Mouse (Mus musculus) embryonic facial prominence, embryonic 11.5 days (tissue): Measurements from ENCODE around the gene Akap13. TPM values are rescaled to one million over a fixed set of nuclear protein-coding genes. Genes with fewer than 3 reads are reported as not detected.

ENCODE experiments used
- ATAC-seq: fragments of 200-750 bp; cut with Nextera tagmentation; replicated peaks from 2 replicates; pipeline ENCODE4 v1.8.0; 2017; ENCODE audit warnings: low read depth; ENCODE audit not compliant: insufficient number of reproducible peaks, low FRiP score, low TSS enrichment
- DNase-seq: peaks from one replicate; pipeline ENCODE4 v3.0.0-alpha.2; 2015; ENCODE audit warnings: low spot score
- H3K27ac ChIP-seq: fragments of 300-500 bp; sonication (generic); replicated peaks from 2 replicates; pipeline ENCODE4 v1.5.1; 2014; ENCODE audit warnings: mild to moderate bottlenecking, low read depth, low read length, control low read depth
- H3K27me3 ChIP-seq: fragments of 300-500 bp; sonication (generic); 2 replicates; pipeline ENCODE4 v1.6.1; 2014; ENCODE audit warnings: mild to moderate bottlenecking, low read length, moderate library complexity, mixed read lengths; ENCODE audit not compliant: control insufficient read depth, insufficient read depth
- H3K36me3 ChIP-seq: fragments of 300-500 bp; sonication (generic); replicated peaks from 2 replicates; pipeline ENCODE4 v1.6.1; 2014; ENCODE audit warnings: low read depth, mild to moderate bottlenecking, low read length, moderate library complexity, mixed read lengths; ENCODE audit not compliant: control insufficient read depth, insufficient read depth
- H3K4me1 ChIP-seq: fragments of 300-500 bp; sonication (generic); 2 replicates; pipeline ENCODE4 v1.6.1; 2014; ENCODE audit warnings: low read length, mixed read lengths; ENCODE audit not compliant: control insufficient read depth, insufficient read depth
- H3K4me2 ChIP-seq: fragments of 300-500 bp; sonication (generic); 2 replicates; pipeline ENCODE4 v1.6.1; 2014; ENCODE audit warnings: low read depth, mild to moderate bottlenecking, control low read depth, low read length, moderate library complexity
- H3K4me3 ChIP-seq: fragments of 300-500 bp; sonication (generic); 2 replicates; pipeline ENCODE4 v1.5.1; 2014; ENCODE audit warnings: low read depth, low read length, control low read depth
- H3K9ac ChIP-seq: fragments of 300-500 bp; sonication (generic); replicated peaks from 2 replicates; pipeline ENCODE4 v1.6.1; 2014; ENCODE audit warnings: mild to moderate bottlenecking, control low read depth, low read length
- H3K9me3 ChIP-seq: fragments of 300-500 bp; sonication (generic); replicated peaks from 2 replicates; pipeline ENCODE4 v1.6.1; 2016; ENCODE audit warnings: mild to moderate bottlenecking, low read length, inconsistent platforms, mixed read lengths; ENCODE audit not compliant: control insufficient read depth
- WGBS: fragments of 180-500 bp; shearing (Covaris S2); extraction: QIAGEN DNeasy Blood & Tissue Kit; methylation state at CpG from one replicate; pipeline ENCODE4 v1.1.7; 2014; 5-methylcytosine and 5-hydroxymethylcytosine counted together
- polyA plus RNA-seq: library from polyadenylated mRNA; unstranded; fragments of >200 nt; fragmentation: Nextera tagmentation; extraction: Ambion mirVana; gene quantifications from 2 replicates; pipeline ENCODE4 v1.2.1, GENCODE M21; 2014

The Akap13 gene
- polyA plus RNA-seq, 1 experiment from 2014 or later = 37.9 TPM

DNA sequence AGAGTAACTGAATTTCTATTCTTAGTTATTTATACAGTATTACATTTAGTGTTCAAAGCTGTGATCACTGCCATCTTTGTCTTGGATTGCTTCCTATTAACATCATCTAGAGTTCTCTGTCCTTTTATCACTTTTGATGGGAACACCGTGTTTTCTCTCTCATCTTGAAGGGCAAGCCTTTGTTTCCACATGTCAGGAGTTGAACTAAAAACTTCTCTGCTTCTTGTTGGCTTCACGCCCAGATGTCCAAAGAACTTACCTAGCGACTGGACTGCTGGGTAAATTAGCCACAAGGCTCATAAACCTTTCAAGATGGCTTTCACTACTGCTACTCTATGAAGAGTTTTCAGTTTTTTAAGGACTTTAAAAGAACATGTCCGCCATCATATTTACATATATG, 165.6 kb downstream of the Akap13 start:
- H3K36me3 ChIP-seq = no peaks in the 10 kb centered on the region
- no peak overlapping the region for H3K27ac ChIP-seq
- DNase-seq = no peak
- no peak overlapping the region for H3K4me2 ChIP-seq
- no peak for ATAC-seq
- WGBS = 93% methylated on average over 4 of the region's 4 CpGs
- no peaks in the 10 kb centered on the region for H3K27me3 ChIP-seq
- no peaks in the 10 kb centered on the region for H3K4me1 ChIP-seq
- no peaks in the 10 kb centered on the region for H3K9me3 ChIP-seq
- H3K9ac ChIP-seq = no peak overlapping the region
- no peak overlapping the region for H3K4me3 ChIP-seq

DNA sequence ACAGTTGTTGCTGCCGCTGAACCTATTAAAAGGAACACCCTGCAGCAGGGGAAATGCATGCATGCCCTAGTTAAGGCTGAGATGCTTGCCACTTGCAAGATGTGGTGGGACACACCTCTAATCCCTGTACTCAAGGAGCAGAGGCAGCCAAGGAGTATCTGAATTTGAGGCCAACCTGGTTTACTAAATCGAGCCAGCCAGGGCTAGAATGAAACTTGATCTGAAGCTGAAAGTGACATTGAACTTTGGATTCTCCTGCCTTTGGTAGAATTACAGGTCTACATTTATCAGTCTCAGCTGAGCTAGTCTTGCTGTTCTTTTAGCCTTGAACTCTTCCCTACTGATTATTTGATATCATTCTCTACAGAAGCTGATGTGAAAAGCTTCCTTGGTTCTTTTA, 172.5 kb downstream of the Akap13 start:
- Histone ChIP-seq H3K9ac (no peak overlapping the region), H3K4me1 (no peaks in the 10 kb centered on the region), H3K27ac (no peak overlapping the region), H3K4me2 (no peak overlapping the region), H3K36me3 (no peaks in the 10 kb centered on the region), H3K27me3 (no peaks in the 10 kb centered on the region), H3K9me3 (no peaks in the 10 kb centered on the region), H3K4me3 (no peak overlapping the region)
- 58% methylated on average over 2 of the region's 2 CpGs for WGBS
- DNase-seq (no peak), ATAC-seq (no peak)

DNA sequence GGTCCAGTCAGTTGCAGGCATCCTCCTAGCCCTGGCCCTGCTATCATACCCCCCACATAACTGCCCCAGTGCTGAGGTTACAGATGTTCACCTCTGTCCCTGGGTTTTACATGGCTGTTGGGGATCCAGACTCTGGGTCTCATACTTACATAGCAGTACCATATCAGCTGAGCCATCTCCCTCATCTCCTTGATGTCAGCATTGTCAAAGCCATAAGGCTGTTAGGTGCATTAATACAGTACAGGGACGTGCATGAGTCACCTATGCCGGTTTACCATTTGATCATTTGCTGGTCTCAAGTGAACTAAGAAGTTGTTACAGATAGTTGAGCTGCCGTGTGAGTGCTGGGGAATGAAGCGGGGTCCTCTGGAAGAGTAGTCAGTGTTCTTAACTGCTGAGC, 174.3 kb downstream of the Akap13 start:
- Histone ChIP-seq H3K27ac (no peak overlapping the region), H3K9ac (no peak overlapping the region), H3K9me3 (no peaks in the 10 kb centered on the region), H3K4me1 (no peaks in the 10 kb centered on the region), H3K4me3 (no peak overlapping the region), H3K4me2 (no peak overlapping the region), H3K27me3 (no peaks in the 10 kb centered on the region), H3K36me3 (no peaks in the 10 kb centered on the region)
- WGBS = 88% methylated on average over 4 of the region's 4 CpGs
- DNase-seq (no peak), ATAC-seq (no peak)

GRCm38 (mm10) chr7:75632941-75633340, 177.6 kb downstream of the Akap13 start:
- ATAC-seq (no peak), DNase-seq (no peak)
- H3K27ac ChIP-seq = no peak overlapping the region
- no peak overlapping the region for H3K4me2 ChIP-seq
- no peaks in the 10 kb centered on the region for H3K9me3 ChIP-seq
- no peaks in the 10 kb centered on the region for H3K27me3 ChIP-seq
- no peak overlapping the region for H3K9ac ChIP-seq
- no peaks in the 10 kb centered on the region for H3K36me3 ChIP-seq
- WGBS = 80% methylated on average over 3 of the region's 3 CpGs
- H3K4me3 ChIP-seq = no peak overlapping the region
- H3K4me1 ChIP-seq = no peaks in the 10 kb centered on the region

DNA sequence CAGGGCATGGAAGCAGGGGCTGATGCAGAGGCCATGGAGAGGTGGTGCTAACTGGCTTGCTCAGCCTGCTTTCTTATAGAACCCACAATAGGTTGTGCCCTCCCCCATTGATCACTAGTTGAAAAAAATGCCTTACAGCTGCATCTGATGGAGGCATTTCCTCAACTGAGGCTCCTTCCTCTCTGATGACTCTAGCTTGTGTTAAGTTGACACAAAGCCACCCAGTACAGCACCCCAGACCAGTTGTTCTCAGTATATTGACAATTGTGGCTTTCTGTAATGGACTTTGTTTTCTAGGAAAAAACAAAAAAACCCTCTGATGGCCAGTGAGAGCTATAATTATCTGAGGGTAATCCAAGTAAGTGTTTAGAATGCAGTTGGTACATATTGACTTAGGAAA, 178.1 kb downstream of the Akap13 start:
- Histone ChIP-seq H3K27ac (no peak overlapping the region), H3K9me3 (no peaks in the 10 kb centered on the region), H3K36me3 (no peaks in the 10 kb centered on the region), H3K4me3 (no peak overlapping the region), H3K9ac (no peak overlapping the region), H3K27me3 (no peaks in the 10 kb centered on the region), H3K4me1 (no peaks in the 10 kb centered on the region), H3K4me2 (no peak overlapping the region)
- no peak for DNase-seq
- no peak for ATAC-seq

DNA sequence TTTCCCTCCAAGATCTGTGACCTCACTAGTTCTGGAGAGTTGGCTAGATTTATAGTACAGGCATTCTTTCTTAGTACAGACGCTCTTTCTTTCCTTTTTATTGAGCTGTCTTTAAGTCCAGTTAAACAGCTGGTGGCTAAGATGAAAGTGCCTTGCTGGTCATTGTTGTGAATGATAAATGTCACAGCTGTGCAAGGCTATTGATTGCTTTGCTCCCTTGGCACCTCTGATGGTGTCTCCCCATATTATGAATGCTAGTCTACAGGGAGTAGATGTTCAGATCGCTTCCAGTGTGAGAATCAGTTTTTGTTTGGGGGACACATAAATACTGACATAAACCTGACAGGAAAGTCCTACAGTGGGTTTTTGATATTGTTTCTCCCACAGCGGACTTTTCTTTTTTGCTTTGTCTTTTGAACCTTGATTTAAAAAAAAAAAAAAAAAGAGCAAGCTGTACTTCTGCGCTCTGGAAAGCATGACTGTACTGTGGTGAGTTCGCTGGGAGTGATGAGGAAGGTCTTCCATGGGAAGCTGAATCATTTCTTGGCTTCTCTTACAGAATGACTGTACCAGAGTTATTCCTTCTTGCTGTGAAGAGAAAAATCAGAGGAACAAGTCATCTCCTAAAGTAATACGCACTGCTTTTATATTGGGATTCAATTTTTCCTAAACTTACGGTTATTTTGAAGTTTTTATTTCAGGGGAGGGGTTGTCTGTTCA, 178.6 kb downstream of the Akap13 start:
- H3K4me2 ChIP-seq = no peak overlapping the region
- H3K9me3 ChIP-seq = no peaks in the 10 kb centered on the region
- no peak overlapping the region for H3K27ac ChIP-seq
- DNase-seq (no peak), ATAC-seq (no peak)
- H3K4me3 ChIP-seq = no peak overlapping the region
- no peaks in the 10 kb centered on the region for H3K27me3 ChIP-seq
- 89% methylated on average over 7 of the region's 7 CpGs for WGBS
- no peaks in the 10 kb centered on the region for H3K4me1 ChIP-seq
- H3K36me3 ChIP-seq = no peaks in the 10 kb centered on the region
- no peak overlapping the region for H3K9ac ChIP-seq

DNA sequence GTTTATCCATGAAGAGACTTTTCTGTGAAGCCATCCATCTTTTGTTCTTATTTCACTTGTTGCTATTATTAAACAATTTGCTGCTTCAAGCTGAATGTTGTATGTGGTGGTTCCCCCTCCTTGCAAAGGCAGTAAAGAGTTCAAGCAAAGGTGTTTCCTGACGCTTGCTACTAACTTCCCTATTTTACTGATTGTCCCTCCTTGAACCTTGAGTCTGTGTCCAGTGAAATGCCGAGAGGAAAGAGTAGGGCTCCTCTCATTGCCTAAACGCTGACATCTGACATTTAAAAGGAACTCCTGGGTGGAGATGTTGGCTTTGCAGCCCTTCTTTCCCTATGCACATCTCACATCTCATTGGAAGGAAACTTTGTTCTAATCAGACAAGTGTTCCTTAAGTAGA, 183.4 kb downstream of the Akap13 start:
- Histone ChIP-seq H3K27ac (no peak overlapping the region), H3K9ac (no peak overlapping the region), H3K4me2 (no peak overlapping the region), H3K4me1 (peaks cover 3% of the 10 kb centered on the region; the same call in 1 of the 2 replicates), H3K4me3 (no peak overlapping the region), H3K27me3 (no peaks in the 10 kb centered on the region), H3K36me3 (no peaks in the 10 kb centered on the region), H3K9me3 (no peaks in the 10 kb centered on the region)
- DNase-seq (no peak), ATAC-seq (no peak)
- 55% methylated on average over 3 of the region's 3 CpGs for WGBS

- H3K9me3 ChIP-seq = no peaks in the 10 kb centered on the region
- WGBS = 21% methylated on average over 3 of the region's 3 CpGs
- DNase-seq (peak; percentile 88), ATAC-seq (no peak)
- peaks cover 3% of the 10 kb centered on the region; the same call in 1 of the 2 replicates for H3K4me1 ChIP-seq
- H3K4me3 ChIP-seq = no peak overlapping the region
- H3K36me3 ChIP-seq = no peaks in the 10 kb centered on the region
- no peak overlapping the region for H3K4me2 ChIP-seq
- no peaks in the 10 kb centered on the region for H3K27me3 ChIP-seq
- no peak overlapping the region for H3K9ac ChIP-seq
- peak overlapping the region; percentile 68; the same call in 1 of the 2 replicates for H3K27ac ChIP-seq
Observed at GRCm38 (mm10) chr7:75639541-75639940, 184.2 kb downstream of the Akap13 start.
